Mouse (Mus musculus) gastrocnemius, adult 8-10 months (tissue): Measurements from ENCODE around the gene Cav2. TPM values are rescaled to one million over a fixed set of nuclear protein-coding genes. Genes with fewer than 3 reads are reported as not detected.

ENCODE experiments used
- DNase-seq, 2 experiments: peaks; one replicate each; pipeline ENCODE4 v3.0.0; 2022; ENCODE audit warnings: low spot score in 2 of 2
- total RNA-seq, 4 experiments: library from RNA; stranded (reverse); gene quantifications; 2 replicates each; pipeline ENCODE4 v1.2.4; 2022

The Cav2 gene
- total RNA-seq, 4 experiments from 2014 or later: 8.5 to 18.9 (median 12.4) TPM

DNA sequence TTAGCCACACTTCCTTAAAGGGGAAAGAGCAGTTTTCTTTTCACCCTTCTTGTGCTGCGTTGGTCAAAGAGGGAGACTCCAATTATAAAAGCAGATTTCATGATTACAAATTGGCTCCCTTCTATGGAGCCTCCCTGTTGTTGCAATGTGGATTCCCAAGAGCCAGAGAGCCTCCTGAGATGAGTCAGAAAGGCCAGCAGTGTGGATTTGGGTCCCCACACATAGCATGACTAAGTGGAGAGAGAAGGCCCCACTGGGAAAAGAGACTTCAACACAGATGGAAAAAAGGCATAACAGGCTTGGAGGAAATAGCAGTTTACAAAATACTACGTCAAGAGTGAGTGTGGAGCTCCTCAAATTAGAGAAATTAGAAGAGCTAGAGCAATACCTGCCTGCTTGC is 28.3 kb downstream of the Cav2 start:
- DNase-seq: peak; percentile 11 to 13

DNA sequence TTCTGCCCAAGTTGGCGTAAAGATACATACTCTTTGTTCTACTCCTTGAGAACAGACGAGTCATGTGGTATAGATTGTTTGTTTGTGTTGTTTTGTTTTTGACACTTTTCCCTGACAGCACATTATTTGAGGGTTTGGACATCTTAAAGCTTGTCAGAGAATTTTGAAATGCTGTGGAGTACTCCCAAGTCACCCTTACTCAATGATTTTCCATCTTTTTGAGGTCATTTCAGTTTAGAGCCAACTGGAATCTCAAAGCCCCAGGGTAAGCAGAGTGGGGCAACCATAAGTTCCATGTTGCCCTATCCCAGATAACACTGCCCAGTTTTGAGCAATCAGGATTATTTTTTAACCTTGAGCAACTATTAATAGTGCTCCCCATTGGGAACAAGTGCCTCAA is 33.3 kb downstream of the Cav2 start:
- DNase-seq: no peak

DNA sequence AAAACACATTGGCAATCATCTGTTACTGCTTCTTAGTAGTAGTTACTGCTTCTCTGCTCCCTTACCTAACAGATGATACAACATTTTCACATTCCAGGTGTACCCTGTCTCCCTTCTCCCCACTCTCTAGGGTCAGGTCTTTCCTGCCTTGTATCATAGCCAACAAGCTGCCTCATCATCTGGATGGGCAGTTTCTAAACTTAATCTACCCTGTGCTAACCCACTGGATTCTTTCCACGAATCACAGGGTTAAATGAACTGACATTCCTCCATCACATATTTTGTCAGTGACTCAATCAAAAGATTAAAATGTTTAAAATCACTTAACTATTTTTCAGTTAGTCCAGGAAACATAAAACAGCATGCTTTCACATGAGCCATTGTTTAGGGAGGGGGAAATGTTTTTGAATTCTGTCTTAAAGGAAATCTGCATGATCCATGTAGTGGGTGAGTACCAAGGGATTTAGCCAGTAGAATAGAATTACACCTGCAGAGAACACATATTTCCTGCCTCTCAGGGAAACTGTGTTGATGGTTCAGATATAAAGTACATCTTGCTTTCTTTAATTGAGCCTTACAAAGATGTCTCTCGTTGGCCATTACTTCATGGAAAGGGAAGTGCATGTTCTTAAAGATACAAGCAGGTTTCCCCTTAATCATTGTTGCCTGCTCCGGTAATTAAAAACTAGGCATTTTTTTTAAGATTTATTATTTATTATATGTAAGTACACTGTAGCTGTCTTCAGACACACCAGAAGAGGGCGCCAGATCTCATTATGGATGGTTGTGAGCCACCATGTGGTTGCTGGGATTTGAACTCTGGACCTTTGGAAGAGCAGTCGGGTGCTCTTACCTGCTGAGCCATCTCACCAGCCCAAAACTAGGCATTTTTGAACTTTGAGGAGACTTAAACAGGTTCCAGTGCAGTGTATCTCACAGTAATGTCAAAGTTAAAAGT is 34.0 kb downstream of the Cav2 start:
- no peak for DNase-seq

DNA sequence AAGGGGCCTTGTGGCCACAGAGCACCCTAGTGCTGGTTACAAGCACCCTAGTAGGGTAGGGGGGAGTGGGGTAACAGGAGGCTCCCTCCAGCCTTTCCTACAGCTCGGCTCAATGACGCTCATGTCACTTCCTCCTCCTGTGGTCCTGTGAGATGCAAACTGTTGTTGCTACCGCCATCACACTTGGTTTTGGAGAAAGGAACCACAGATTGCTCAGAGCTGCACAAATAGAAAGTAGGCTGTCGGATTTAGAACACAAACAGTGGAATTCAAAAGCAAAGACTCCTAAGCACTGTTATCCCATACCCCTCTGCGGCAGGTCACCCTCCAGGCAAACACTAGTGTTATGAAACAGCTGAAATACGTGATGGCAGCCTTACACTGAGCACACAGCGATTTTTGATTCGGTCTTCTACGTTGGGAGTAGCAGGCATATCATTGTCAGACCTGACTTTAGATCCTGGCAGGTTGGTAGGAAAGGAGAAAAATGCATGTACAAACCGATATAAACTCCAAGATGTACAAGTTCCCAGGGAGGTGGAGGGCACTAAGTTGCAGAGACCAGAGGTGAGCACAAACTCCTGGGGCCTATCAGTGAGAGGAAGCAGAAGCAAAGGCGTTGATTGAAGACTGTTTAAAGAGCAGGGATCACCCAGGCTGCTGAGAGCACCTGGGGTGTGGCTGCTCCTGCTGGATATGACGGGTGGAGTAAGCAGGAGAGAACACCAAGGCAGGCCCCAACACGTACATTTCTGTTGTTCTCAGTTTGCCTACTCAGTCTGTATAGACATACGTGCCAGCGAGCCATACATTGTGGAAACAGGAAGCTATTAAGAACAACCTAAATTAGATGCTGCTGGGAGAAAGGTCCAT is 35.5 kb downstream of the Cav2 start:
- no peak for DNase-seq

DNA sequence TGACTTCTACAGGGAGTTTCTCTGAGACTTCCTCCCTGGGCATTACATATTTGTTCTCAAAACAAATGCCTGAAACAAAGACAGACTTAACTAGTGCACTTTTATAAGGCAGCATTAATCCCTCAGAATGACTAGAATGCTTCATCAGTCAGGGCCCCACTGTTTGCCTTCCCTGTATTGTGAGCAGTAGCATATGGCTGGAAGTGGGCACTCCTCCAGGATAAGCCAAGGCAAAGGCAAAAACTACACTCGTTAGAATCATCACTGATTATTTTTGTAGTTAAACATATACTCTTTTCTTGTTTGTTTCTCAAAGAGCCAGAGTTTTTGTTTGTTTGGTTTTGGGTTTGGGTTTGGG is 36.2 kb downstream of the Cav2 start:
- DNase-seq: no peak

DNA sequence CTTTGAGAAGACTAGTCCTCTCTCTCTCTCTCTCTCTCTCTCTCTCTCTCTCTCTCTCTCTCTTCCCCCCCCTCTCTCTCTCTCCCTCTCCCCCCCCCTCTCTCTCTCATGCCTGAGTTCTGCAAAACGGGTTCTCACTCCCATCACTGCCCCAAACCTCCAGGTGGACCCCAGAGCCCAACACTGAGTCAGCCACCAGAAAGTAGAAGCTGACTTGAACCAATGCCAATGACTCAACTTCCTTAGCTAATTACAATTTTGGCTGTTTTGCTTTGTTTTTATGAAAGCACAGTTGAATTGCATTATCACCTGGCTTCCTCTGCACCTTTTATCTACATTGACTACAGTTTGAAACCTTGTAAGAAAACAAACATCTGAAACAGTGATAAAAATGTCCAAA is 37.0 kb downstream of the Cav2 start:
- DNase-seq: no peak

DNA sequence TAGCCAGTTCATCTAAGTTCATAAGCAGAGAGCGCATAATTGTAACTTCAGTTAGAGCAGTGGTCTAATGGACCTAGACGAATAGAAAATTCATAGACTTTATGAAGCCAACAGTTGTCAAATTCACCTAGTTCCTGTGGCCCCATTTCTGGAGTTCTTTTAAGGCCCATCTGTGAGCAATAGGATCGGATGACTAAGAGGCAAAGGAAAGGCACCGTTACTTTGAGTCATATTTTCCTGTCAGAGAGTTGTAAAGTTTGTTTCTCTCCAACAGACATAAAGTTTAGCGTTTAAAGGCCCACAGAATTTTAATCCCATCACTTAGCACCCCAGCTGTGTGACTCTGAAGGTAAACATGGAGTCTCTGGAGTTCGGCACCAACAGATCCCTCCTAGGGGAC is 41.0 kb downstream of the Cav2 start:
- no peak for DNase-seq

DNA sequence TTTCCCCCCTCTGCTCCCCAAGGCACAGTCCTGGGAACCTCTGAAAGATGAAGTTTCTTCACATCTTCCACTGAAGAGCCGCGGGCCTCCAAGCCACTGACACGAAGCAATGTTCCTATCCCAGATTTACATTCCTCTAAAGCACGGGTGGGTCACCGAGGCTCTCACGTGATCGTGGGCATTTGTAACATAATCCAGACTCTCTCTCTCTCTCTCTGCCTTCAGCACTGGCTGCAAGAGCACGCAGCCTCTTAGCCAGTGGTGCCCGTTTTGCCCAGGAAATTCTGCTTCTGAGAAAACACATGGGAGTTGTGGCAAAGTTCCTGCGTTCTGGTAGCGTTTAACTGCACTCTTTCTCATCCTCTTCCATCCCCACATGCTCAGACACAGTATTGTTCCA is 46.2 kb downstream of the Cav2 start:
- DNase-seq: no peak

DNA sequence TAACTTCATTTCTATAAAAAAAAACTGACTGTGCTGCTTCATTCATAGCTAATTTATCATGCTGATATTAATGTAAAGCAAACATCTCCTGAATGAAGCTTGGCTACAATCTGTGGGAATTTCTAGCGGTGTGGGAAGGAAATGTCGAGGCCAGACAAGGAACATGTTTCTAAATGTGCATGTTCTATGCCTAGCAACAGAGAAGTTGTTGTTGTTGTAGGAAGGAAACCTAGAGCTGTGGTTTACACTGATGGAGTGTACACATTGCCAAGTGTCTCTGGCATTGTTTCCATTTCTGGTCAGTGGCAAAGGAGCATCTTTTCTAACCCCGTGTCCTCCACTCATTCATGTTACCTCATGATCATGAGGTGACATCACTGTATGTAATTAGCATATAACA is 48.8 kb downstream of the Cav2 start:
- no peak for DNase-seq

DNA sequence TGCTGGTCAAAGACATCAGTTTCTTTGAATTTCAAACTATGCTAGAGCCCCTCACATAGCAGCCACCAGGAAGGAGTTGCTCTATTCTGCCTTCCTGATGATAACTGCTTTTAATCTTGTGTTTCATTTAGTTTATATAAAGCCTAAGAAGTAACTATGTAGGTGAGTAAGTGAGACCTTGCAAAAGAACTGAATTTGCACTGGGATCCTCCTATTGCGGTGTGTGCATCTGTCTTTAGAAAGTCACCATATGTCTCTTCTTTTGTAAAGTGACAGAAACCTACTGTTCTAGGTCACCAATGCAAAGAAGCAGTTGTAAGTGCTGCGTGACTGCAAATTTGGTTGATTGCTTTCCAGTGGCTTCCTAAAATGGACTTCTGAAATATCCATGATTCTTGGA is 56.7 kb downstream of the Cav2 start:
- no peak for DNase-seq

Other genes with a start within 250 kb of the Cav2 start
- gene Tes, start 216.0 kb upstream of the Cav2 start, total RNA-seq: 1 to 10 TPM in 1 of 4 experiments, under 1 TPM in 3; 0.51 to 1.6 (median 0.62) TPM
- gene Cav1, start 25.1 kb downstream of the Cav2 start, total RNA-seq: 100 to 1,000 TPM in 1 of 4 experiments, 10 to 100 TPM in 3; 58.0 to 113 (median 69.8) TPM
- 10 to 100 TPM; 11.4 to 15.6 (median 13.2) TPM for gene Met, start 182.6 kb downstream of the Cav2 start, total RNA-seq